Mouse (Mus musculus): ENCODE results near the gene Acvr1b. TPM values are rescaled to one million over a fixed set of nuclear protein-coding genes. Genes with fewer than 3 reads are reported as not detected.

Gene Acvr1b
- polyA plus RNA-seq, 1 experiment: 5.3 TPM

DNA sequence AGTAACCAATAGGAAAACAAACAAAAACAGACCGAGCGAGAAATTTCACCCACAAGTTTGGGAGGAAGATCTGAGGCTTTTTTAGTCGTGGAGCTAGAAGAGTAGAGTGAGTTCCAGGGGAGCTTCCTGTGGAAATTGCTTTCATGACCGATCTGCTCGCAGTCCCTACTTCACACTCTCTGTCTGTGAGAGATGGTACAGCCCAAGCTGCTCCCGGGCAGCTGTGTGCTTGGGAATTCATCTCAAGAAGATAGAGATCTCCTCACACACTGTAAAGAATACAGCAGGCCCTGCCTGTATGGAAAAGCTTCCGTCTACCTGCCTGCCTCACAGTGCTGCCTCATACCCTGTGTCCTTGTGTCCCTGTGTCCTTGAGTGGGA lies 18.4 kb downstream of the Acvr1b start:
- TF ChIP-seq MAX (IDR thresholded peaks at IDR 0.05; ENCODE audit: low read depth) (no peak), MYOG (IDR thresholded peaks at IDR 0.05; ENCODE audit: control insufficient read depth in 1 of 3, insufficient read depth in 1 of 3, insufficient read length in 2 of 3, low read depth in 2 of 3) (no peak), REST (IDR thresholded peaks at IDR 0.05; ENCODE audit: insufficient read depth, insufficient read length) (no peak), POLR2AphosphoS2 (IDR thresholded peaks at IDR 0.05; ENCODE audit: insufficient read length, low read depth) (no peak), CEBPB (IDR thresholded peaks at IDR 0.05; ENCODE audit: insufficient read depth, poor library complexity, severe bottlenecking) (no peak), SRF (IDR thresholded peaks at IDR 0.05; ENCODE audit: control insufficient read depth, insufficient read length, low read depth) (no peak), MYOD1 (IDR thresholded peaks at IDR 0.05; ENCODE audit: control insufficient read depth in 1 of 3, insufficient read length in 2 of 3, low read depth in 2 of 3) (no peak), TCF12 (IDR thresholded peaks at IDR 0.05; ENCODE audit: insufficient read depth, poor library complexity, severe bottlenecking) (no peak), POLR2A (IDR thresholded peaks at IDR 0.05; ENCODE audit: insufficient read length, low read depth) (no peak), E2F4 (IDR thresholded peaks at IDR 0.05; ENCODE audit: insufficient read depth) (no peak), TCF3 (IDR thresholded peaks at IDR 0.05; ENCODE audit: insufficient read length, low read depth) (no peak), USF1 (IDR thresholded peaks at IDR 0.05; ENCODE audit: low read depth) (no peak)
- no peaks in the 10 kb centered on the region for H3K79me2 ChIP-seq (ENCODE audit: control insufficient read depth, insufficient read depth)
- no peak overlapping the region for H3K4me2 ChIP-seq (ENCODE audit: low read depth)
- no peak overlapping the region for H3K4me3 ChIP-seq
- no peaks in the 10 kb centered on the region for H3K27me3 ChIP-seq (ENCODE audit: control insufficient read depth, insufficient read depth, insufficient read length)
- no peaks in the 10 kb centered on the region for H3K36me3 ChIP-seq (ENCODE audit: control insufficient read depth, insufficient read depth)
- H3ac ChIP-seq (ENCODE audit: control insufficient read depth, insufficient read length): no peak overlapping the region

- TF ChIP-seq E2F4 (IDR thresholded peaks at IDR 0.05; ENCODE audit: insufficient read depth) (no peak), CEBPB (IDR thresholded peaks at IDR 0.05; ENCODE audit: insufficient read depth, poor library complexity, severe bottlenecking) (no peak), MAX (IDR thresholded peaks at IDR 0.05; ENCODE audit: low read depth) (no peak), MYOG (IDR thresholded peaks at IDR 0.05; ENCODE audit: control insufficient read depth in 1 of 3, insufficient read depth in 1 of 3, insufficient read length in 2 of 3, low read depth in 2 of 3) (no peak), TCF12 (IDR thresholded peaks at IDR 0.05; ENCODE audit: insufficient read depth, poor library complexity, severe bottlenecking) (no peak)
- no peaks in the 10 kb centered on the region for H3K27me3 ChIP-seq (ENCODE audit: control insufficient read depth, insufficient read depth, insufficient read length)
- no peak overlapping the region for H3ac ChIP-seq (ENCODE audit: control insufficient read depth, insufficient read length)
- no peak overlapping the region for H3K4me2 ChIP-seq (ENCODE audit: low read depth)
- H3K36me3 ChIP-seq (ENCODE audit: control insufficient read depth, insufficient read depth): no peaks in the 10 kb centered on the region
- H3K4me3 ChIP-seq: no peak overlapping the region
- no peaks in the 10 kb centered on the region for H3K79me2 ChIP-seq (ENCODE audit: control insufficient read depth, insufficient read depth)
Observed at GRCm38 (mm10) chr15:101192651-101193050, 18.8 kb downstream of the Acvr1b start.

DNA sequence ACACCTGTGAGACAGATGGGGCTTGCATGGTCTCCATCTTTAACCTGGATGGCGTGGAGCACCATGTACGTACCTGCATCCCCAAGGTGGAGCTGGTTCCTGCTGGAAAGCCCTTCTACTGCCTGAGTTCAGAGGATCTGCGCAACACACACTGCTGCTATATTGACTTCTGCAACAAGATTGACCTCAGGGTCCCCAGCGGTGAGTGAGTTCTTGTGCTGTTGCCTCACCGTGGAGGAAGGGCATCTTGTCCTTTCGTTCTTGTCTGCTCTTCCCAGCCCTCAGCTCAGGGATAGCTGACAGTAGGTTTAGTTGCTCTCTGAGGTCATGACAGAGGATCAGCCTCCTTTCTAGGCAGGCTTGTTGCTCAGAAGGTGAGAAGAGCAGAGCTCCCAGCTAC lies 20.1 kb downstream of the Acvr1b start:
- Histone ChIP-seq H3K4me3 (no peak overlapping the region), H3K36me3 (ENCODE audit: control insufficient read depth, insufficient read depth) (peaks cover 3% of the 10 kb centered on the region), H3ac (ENCODE audit: control insufficient read depth, insufficient read length) (no peak overlapping the region), H3K27me3 (ENCODE audit: control insufficient read depth, insufficient read depth, insufficient read length) (no peaks in the 10 kb centered on the region), H3K4me2 (ENCODE audit: low read depth) (no peak overlapping the region), H3K79me2 (ENCODE audit: control insufficient read depth, insufficient read depth) (no peaks in the 10 kb centered on the region)
- no peak for TF ChIP-seq POLR2A (IDR thresholded peaks at IDR 0.05; ENCODE audit: insufficient read length, low read depth)
- TF ChIP-seq SRF (IDR thresholded peaks at IDR 0.05; ENCODE audit: control insufficient read depth, insufficient read length, low read depth): no peak
- no peak for TF ChIP-seq MYOD1 (IDR thresholded peaks at IDR 0.05; ENCODE audit: control insufficient read depth in 1 of 3, insufficient read length in 2 of 3, low read depth in 2 of 3)
- no peak for TF ChIP-seq REST (IDR thresholded peaks at IDR 0.05; ENCODE audit: insufficient read depth, insufficient read length)
- no peak for TF ChIP-seq MYOG (IDR thresholded peaks at IDR 0.05; ENCODE audit: control insufficient read depth in 1 of 3, insufficient read depth in 1 of 3, insufficient read length in 2 of 3, low read depth in 2 of 3)

- TF ChIP-seq MAX (IDR thresholded peaks at IDR 0.05; ENCODE audit: low read depth) (no peak), MYOG (IDR thresholded peaks at IDR 0.05; ENCODE audit: control insufficient read depth in 1 of 3, insufficient read depth in 1 of 3, insufficient read length in 2 of 3, low read depth in 2 of 3) (no peak), REST (IDR thresholded peaks at IDR 0.05; ENCODE audit: insufficient read depth, insufficient read length) (no peak), TCF3 (IDR thresholded peaks at IDR 0.05; ENCODE audit: insufficient read length, low read depth) (no peak), CEBPB (IDR thresholded peaks at IDR 0.05; ENCODE audit: insufficient read depth, poor library complexity, severe bottlenecking) (no peak), MYOD1 (IDR thresholded peaks at IDR 0.05; ENCODE audit: control insufficient read depth in 1 of 3, insufficient read length in 2 of 3, low read depth in 2 of 3) (no peak)
- Histone ChIP-seq H3ac (ENCODE audit: control insufficient read depth, insufficient read length) (no peak overlapping the region), H3K79me2 (ENCODE audit: control insufficient read depth, insufficient read depth) (no peaks in the 10 kb centered on the region), H3K4me3 (no peak overlapping the region), H3K4me2 (ENCODE audit: low read depth) (no peak overlapping the region), H3K27me3 (ENCODE audit: control insufficient read depth, insufficient read depth, insufficient read length) (no peaks in the 10 kb centered on the region), H3K36me3 (ENCODE audit: control insufficient read depth, insufficient read depth) (peaks cover 6% of the 10 kb centered on the region)
Observed at GRCm38 (mm10) chr15:101194951-101195823, 21.3 kb downstream of the Acvr1b start.

DNA sequence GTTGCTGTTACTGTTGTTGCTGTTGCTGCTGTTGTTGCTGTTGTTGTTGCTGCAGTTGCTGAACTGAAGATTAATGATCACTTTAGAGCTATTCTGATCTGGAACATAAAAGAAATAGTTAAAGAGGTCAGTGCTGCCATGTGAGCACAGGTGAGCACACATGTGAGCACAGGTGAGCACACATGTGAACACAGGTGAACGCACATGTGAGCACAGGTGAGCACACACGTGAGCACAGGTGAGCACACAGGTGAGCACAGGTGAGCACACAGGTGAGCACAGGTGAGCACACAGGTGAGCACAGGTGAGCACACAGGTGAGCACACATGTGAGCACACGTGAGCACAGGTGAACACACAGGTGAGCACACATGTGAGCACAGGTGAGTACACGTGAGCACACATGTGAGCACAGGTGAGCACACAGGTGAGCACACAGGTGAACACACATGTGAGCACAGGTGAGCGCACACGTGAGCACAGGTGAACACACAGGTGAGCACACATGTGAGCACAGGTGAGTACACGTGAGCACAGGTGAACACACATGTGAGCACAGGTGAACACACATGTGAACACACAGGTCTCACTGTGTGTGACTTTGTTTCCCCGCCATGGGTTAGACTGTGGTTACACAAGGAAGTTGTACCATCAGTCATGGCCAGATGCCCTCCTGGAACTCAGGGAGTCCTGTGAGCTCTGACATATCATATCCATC lies 22.4 kb downstream of the Acvr1b start:
- H3K4me2 ChIP-seq (ENCODE audit: low read depth): no peak overlapping the region
- H3ac ChIP-seq (ENCODE audit: control insufficient read depth, insufficient read length): no peak overlapping the region
- H3K79me2 ChIP-seq (ENCODE audit: control insufficient read depth, insufficient read depth): no peaks in the 10 kb centered on the region
- peaks cover 6% of the 10 kb centered on the region for H3K36me3 ChIP-seq (ENCODE audit: control insufficient read depth, insufficient read depth)
- no peaks in the 10 kb centered on the region for H3K27me3 ChIP-seq (ENCODE audit: control insufficient read depth, insufficient read depth, insufficient read length)
- no peak overlapping the region for H3K4me3 ChIP-seq
- TF ChIP-seq SRF (IDR thresholded peaks at IDR 0.05; ENCODE audit: control insufficient read depth, insufficient read length, low read depth) (no peak), E2F4 (IDR thresholded peaks at IDR 0.05; ENCODE audit: insufficient read depth) (no peak), POLR2A (IDR thresholded peaks at IDR 0.05; ENCODE audit: insufficient read length, low read depth) (peak; percentile 30), MYOG (IDR thresholded peaks at IDR 0.05; ENCODE audit: control insufficient read depth in 1 of 3, insufficient read depth in 1 of 3, insufficient read length in 2 of 3, low read depth in 2 of 3) (peak in 1 of 3 experiments; percentile 24), POLR2AphosphoS2 (IDR thresholded peaks at IDR 0.05; ENCODE audit: insufficient read length, low read depth) (no peak), TCF3 (IDR thresholded peaks at IDR 0.05; ENCODE audit: insufficient read length, low read depth) (no peak), USF1 (IDR thresholded peaks at IDR 0.05; ENCODE audit: low read depth) (no peak), CEBPB (IDR thresholded peaks at IDR 0.05; ENCODE audit: insufficient read depth, poor library complexity, severe bottlenecking) (no peak)

Measured in myocyte (in vitro differentiated cells).